Mouse (Mus musculus): ENCODE results near the gene Saysd1.

- TF ChIP-seq CTCF (IDR thresholded peaks at IDR 0.05; ENCODE audit: low read depth, low read length) (no peak), GATA2 (IDR thresholded peaks at IDR 0.05; ENCODE audit: borderline replicate concordance, low read depth, low read length) (no peak)
Measured at GRCm38 (mm10) chr14:20148514-20148913, 10.2 kb upstream of the Saysd1 start.

All from G1E (cell line).